Mouse (Mus musculus): Measurements from ENCODE around the gene Mrpl40.

The Mrpl40 gene

DNA sequence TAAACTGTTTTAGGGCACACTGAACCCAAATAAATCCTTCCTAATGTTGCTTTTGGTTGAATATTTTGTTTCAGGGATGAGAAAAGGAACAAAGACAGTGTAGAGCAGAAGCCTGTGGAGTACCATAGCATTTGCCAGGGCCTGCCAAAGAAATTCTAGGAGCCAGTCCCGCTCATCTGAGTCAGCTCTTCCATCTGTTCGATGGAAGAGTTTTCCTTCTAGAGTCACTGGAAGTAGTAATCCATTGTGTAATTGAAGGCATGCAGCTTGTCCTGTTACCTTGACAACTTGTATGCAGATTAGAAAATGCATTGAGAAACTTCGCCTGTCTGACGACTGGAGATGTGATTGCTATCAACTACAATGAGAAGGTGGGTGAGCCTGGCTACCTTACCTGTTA is 53.7 kb downstream of the Mrpl40 start:
- no peak for DNase-seq

DNA sequence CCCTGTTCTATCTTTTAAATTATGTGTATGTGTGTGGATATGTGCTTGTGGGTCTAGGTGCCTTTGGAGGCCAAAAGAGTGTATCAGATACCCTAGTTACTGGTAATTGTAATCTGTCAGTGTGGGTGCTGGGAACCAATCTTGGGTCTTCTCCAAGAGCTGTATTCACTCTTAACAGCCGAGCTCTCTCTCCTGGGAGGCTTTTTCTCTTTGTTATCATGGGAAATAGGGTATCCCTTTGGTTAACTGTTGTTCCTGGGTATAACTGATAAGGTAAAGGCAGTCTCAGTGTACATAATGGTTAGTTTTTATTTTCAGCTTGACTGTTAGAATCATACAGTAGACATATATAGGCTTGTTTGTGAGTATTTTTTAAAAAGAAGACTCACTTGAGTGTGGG is 54.3 kb downstream of the Mrpl40 start:
- DNase-seq: no peak

Measured in thymus, adult 18-20 months (tissue).